Mouse (Mus musculus): ENCODE data around the gene Nr1d2. TPM values are rescaled to one million over a fixed set of nuclear protein-coding genes. Genes with fewer than 3 reads are reported as not detected.
"Not testable (repeated sequence)": the region's sequence is repeated elsewhere in the genome, so short reads cannot be mapped to it uniquely, and the experiment has no call there.

Nr1d2 gene
- polyA plus RNA-seq, 1 experiment from 2014 or later, result 10.3 TPM

DNA sequence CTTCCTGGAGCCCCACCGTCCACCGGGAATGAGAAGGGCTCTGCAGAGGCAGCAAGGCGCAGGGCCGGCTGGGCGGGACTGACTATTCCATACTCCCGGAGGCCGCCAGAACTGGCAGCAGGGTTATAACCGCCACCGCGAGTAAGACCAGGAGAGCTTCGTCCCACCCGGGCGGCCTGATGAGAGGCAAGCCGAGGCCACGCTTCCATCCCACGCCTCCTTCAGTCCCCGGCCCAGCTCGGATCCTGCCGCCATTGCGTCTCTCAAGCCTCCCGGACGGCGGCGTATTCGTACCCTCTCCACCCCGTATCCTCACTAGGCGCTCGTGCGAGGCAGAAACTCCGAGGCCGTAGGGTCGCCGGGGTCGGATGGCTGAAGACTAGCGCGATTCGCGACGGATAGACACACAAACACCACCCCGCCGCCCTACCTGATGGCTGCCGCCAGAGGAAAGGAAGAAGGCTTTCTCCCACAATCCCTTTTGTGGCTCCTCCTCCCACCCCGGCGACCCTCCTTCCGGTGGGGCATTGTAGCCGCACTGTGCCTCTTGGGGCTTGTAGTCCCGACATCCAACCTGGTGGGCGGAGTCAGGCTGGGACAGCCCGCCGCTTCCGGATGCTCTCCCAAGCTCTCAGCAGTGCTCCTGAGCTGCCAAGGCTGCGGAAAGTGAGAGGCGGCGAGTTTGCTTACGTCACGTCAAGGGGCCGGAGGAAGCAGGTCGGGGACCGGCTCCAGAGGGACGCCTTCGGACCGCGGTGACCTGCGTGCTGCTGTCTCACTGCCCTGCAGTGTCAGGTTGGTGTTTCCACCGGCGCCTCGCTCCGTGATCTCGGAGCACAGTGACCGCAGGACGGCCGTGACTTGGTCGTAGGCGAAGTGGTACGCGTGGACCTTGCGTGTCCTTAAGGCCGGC lies 31.9 kb upstream of the Nr1d2 start, which contains the start of the genes Nkiras1 and Rpl15:
Gene Nkiras1, plus strand, starts transcription at position 608 of the 913 bp plus-strand sequence.
Gene Rpl15, minus strand, starts transcription at position 863 of the 913 bp plus-strand sequence.
- under 1% methylated on average over 39 of the region's 78 CpGs for WGBS
- Histone ChIP-seq H3K4me2 (ENCODE audit: low read depth, low read length) (peak within 1 kb of the TSS; percentile 84), H3K27me3 (replicated peaks; ENCODE audit: control insufficient read depth, insufficient read depth, low read length) (no peaks in the 10 kb centered on the region), H3K9ac (ENCODE audit: low read depth, low read length) (peak within 1 kb of the TSS; percentile 97), H3K27ac (replicated peaks; ENCODE audit: low read depth, low read length) (peak within 1 kb of the TSS; percentile 84), H3K4me3 (ENCODE audit: low read depth, low read length) (peak within 1 kb of the TSS; percentile 74), H3K4me1 (ENCODE audit: control insufficient read depth, insufficient read depth, low read length) (peaks cover 8% of the 10 kb centered on the region; the same call in 1 of the 2 replicates), H3K9me3 (ENCODE audit: control insufficient read depth, low read length) (no peaks in the 10 kb centered on the region), H3K36me3 (ENCODE audit: control insufficient read depth, insufficient read depth, low read length) (peaks cover 31% of the 10 kb centered on the region)
- DNase-seq (ENCODE audit: low spot score) (peak; percentile 100), ATAC-seq (ENCODE audit: low read depth) (peak; percentile 100)

GRCm38 (mm10) chr14:18269947-18270528 lies 31.1 kb upstream of the Nr1d2 start:
- ATAC-seq (ENCODE audit: low read depth); H3K4me1 ChIP-seq (ENCODE audit: control insufficient read depth, insufficient read depth, low read length); H3K27me3 ChIP-seq (replicated peaks; ENCODE audit: control insufficient read depth, insufficient read depth, low read length); H3K9me3 ChIP-seq (ENCODE audit: control insufficient read depth, low read length); DNase-seq (ENCODE audit: low spot score): not testable (repeated sequence)
- Histone ChIP-seq H3K4me2 (ENCODE audit: low read depth, low read length) (peak overlapping the region; percentile 84), H3K4me3 (ENCODE audit: low read depth, low read length) (peak overlapping the region; percentile 74), H3K36me3 (ENCODE audit: control insufficient read depth, insufficient read depth, low read length) (peaks cover 35% of the 10 kb centered on the region), H3K27ac (replicated peaks; ENCODE audit: low read depth, low read length) (peak overlapping the region; percentile 79), H3K9ac (ENCODE audit: low read depth, low read length) (peak overlapping the region; percentile 97)
- WGBS, result under 1% methylated on average over 17 of the region's 24 CpGs

DNA sequence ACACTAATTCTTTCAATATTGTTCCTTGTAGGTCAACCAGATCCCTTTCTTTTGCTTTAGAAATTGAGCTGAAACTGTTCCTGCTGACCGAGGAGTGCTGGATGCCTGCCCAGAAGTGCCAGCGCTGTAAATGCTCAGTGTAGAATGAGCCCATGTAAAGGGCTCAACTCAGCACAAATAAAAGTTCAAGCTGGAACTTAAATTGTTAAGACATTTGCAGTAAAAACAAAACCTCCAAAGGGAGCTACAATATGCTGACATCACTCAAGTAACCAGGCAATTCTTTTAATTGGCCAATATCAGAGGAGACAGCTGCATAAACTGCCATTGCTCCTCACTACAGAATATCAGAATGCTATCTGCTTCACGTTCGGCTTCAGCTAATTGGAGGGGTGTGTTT lies 24.5 kb upstream of the Nr1d2 start:
- H3K9ac ChIP-seq (ENCODE audit: low read depth, low read length), result no peak overlapping the region
- H3K4me1 ChIP-seq (ENCODE audit: control insufficient read depth, insufficient read depth, low read length), result 0 out of 2 replicates have a peak, but pooled peaks cover 4% of the 10 kb centered on the region
- no peaks in the 10 kb centered on the region for H3K27me3 ChIP-seq (replicated peaks; ENCODE audit: control insufficient read depth, insufficient read depth, low read length)
- H3K36me3 ChIP-seq (ENCODE audit: control insufficient read depth, insufficient read depth, low read length), result peaks cover 23% of the 10 kb centered on the region
- ATAC-seq (ENCODE audit: low read depth), result peak; percentile 72
- H3K27ac ChIP-seq (replicated peaks; ENCODE audit: low read depth, low read length), result no peak overlapping the region; the same call in 1 of the 2 replicates
- DNase-seq (ENCODE audit: low spot score), result peak; percentile 80
- 33% methylated on average over 4 of the region's 4 CpGs for WGBS
- H3K4me2 ChIP-seq (ENCODE audit: low read depth, low read length), result no peak overlapping the region; the same call in 1 of the 2 replicates
- H3K9me3 ChIP-seq (ENCODE audit: control insufficient read depth, low read length), result 0 out of 2 replicates have a peak, but pooled peaks cover 7% of the 10 kb centered on the region
- H3K4me3 ChIP-seq (ENCODE audit: low read depth, low read length), result no peak overlapping the region

DNA sequence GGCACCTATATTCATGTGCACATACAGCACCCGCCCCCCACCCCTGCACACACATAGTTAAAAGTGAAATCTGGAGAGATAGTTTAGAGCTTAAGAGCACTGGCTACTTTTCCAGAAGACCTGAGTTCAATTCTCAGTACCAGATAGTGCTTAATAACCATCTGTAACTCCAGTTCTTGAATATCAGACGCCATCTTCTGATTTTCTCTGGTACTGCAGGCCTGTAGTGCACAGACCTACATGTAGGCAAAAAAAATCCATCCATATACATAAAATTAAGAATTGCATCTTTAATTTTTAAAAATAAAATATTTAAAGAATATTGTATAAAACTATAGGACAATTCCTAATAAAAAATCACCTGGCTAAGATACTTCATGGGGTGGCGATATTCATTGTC lies 22.3 kb upstream of the Nr1d2 start:
- Histone ChIP-seq H3K9ac (ENCODE audit: low read depth, low read length) (no peak overlapping the region), H3K4me2 (ENCODE audit: low read depth, low read length) (no peak overlapping the region), H3K4me1 (ENCODE audit: control insufficient read depth, insufficient read depth, low read length) (0 out of 2 replicates have a peak, but pooled peaks cover 4% of the 10 kb centered on the region), H3K9me3 (ENCODE audit: control insufficient read depth, low read length) (0 out of 2 replicates have a peak, but pooled peaks cover 7% of the 10 kb centered on the region), H3K27ac (replicated peaks; ENCODE audit: low read depth, low read length) (no peak overlapping the region), H3K27me3 (replicated peaks; ENCODE audit: control insufficient read depth, insufficient read depth, low read length) (no peaks in the 10 kb centered on the region), H3K36me3 (ENCODE audit: control insufficient read depth, insufficient read depth, low read length) (0 out of 2 replicates have a peak, but pooled peaks cover 4% of the 10 kb centered on the region), H3K4me3 (ENCODE audit: low read depth, low read length) (no peak overlapping the region)
- no peak for ATAC-seq (ENCODE audit: low read depth)
- WGBS, result 79% methylated on average over 3 of the region's 3 CpGs
- DNase-seq (ENCODE audit: low spot score), result no peak

GRCm38 (mm10) chr14:18242638-18243130 lies 3.8 kb upstream of the Nr1d2 start:
- WGBS, result 87% methylated on average over 21 of the region's 21 CpGs
- no peak for DNase-seq (ENCODE audit: low spot score)

GRCm38 (mm10) chr14:18241786-18242185 lies 2.9 kb upstream of the Nr1d2 start:
- no peak overlapping the region for H3K27ac ChIP-seq (replicated peaks; ENCODE audit: low read depth, low read length)
- DNase-seq (ENCODE audit: low spot score), result no peak

More at GRCm38 (mm10) chr14:18242638-18243130, 3.8 kb upstream of the Nr1d2 start:
- H3K4me2 ChIP-seq (ENCODE audit: low read depth, low read length), result no peak overlapping the region
- ATAC-seq (ENCODE audit: low read depth), result no peak
- no peak overlapping the region for H3K27ac ChIP-seq (replicated peaks; ENCODE audit: low read depth, low read length)
- no peak overlapping the region for H3K9ac ChIP-seq (ENCODE audit: low read depth, low read length)
- H3K27me3 ChIP-seq (replicated peaks; ENCODE audit: control insufficient read depth, insufficient read depth, low read length), result no peaks in the 10 kb centered on the region
- H3K36me3 ChIP-seq (ENCODE audit: control insufficient read depth, insufficient read depth, low read length), result no peaks in the 10 kb centered on the region
- no peaks in the 10 kb centered on the region for H3K4me1 ChIP-seq (ENCODE audit: control insufficient read depth, insufficient read depth, low read length)
- 0 out of 2 replicates have a peak, but pooled peaks cover 3% of the 10 kb centered on the region for H3K9me3 ChIP-seq (ENCODE audit: control insufficient read depth, low read length)
- H3K4me3 ChIP-seq (ENCODE audit: low read depth, low read length), result no peak overlapping the region

GRCm38 (mm10) chr14:18240132-18240531 lies 1.2 kb upstream of the Nr1d2 start:
- ATAC-seq (ENCODE audit: low read depth) (no peak), DNase-seq (ENCODE audit: low spot score) (no peak)
- Histone ChIP-seq H3K4me2 (ENCODE audit: low read depth, low read length) (no peak overlapping the region), H3K4me3 (ENCODE audit: low read depth, low read length) (no peak overlapping the region), H3K9ac (ENCODE audit: low read depth, low read length) (no peak overlapping the region), H3K27me3 (replicated peaks; ENCODE audit: control insufficient read depth, insufficient read depth, low read length) (no peaks in the 10 kb centered on the region), H3K36me3 (ENCODE audit: control insufficient read depth, insufficient read depth, low read length) (no peaks in the 10 kb centered on the region), H3K27ac (replicated peaks; ENCODE audit: low read depth, low read length) (no peak overlapping the region), H3K9me3 (ENCODE audit: control insufficient read depth, low read length) (0 out of 2 replicates have a peak, but pooled peaks cover 3% of the 10 kb centered on the region), H3K4me1 (ENCODE audit: control insufficient read depth, insufficient read depth, low read length) (no peaks in the 10 kb centered on the region)
- 50% methylated on average over 7 of the region's 7 CpGs for WGBS

More at GRCm38 (mm10) chr14:18241786-18242185, 2.9 kb upstream of the Nr1d2 start:
- 0 out of 2 replicates have a peak, but pooled peaks cover 3% of the 10 kb centered on the region for H3K9me3 ChIP-seq (ENCODE audit: control insufficient read depth, low read length)
- no peaks in the 10 kb centered on the region for H3K4me1 ChIP-seq (ENCODE audit: control insufficient read depth, insufficient read depth, low read length)
- H3K27me3 ChIP-seq (replicated peaks; ENCODE audit: control insufficient read depth, insufficient read depth, low read length), result no peaks in the 10 kb centered on the region
- H3K4me3 ChIP-seq (ENCODE audit: low read depth, low read length), result no peak overlapping the region
- H3K9ac ChIP-seq (ENCODE audit: low read depth, low read length), result no peak overlapping the region
- 88% methylated on average over 4 of the region's 4 CpGs for WGBS
- no peak for ATAC-seq (ENCODE audit: low read depth)
- H3K4me2 ChIP-seq (ENCODE audit: low read depth, low read length), result no peak overlapping the region
- no peaks in the 10 kb centered on the region for H3K36me3 ChIP-seq (ENCODE audit: control insufficient read depth, insufficient read depth, low read length)

- DNase-seq (ENCODE audit: low spot score) (peak; percentile 98), ATAC-seq (ENCODE audit: low read depth) (peak; percentile 93)
- no peaks in the 10 kb centered on the region for H3K9me3 ChIP-seq (ENCODE audit: control insufficient read depth, low read length)
- WGBS, result 0% methylated on average over 31 of the region's 71 CpGs
- no peaks in the 10 kb centered on the region for H3K27me3 ChIP-seq (replicated peaks; ENCODE audit: control insufficient read depth, insufficient read depth, low read length)
- H3K9ac ChIP-seq (ENCODE audit: low read depth, low read length), result peak overlapping the region; percentile 77
- H3K27ac ChIP-seq (replicated peaks; ENCODE audit: low read depth, low read length), result peak overlapping the region; percentile 94
- H3K4me1 ChIP-seq (ENCODE audit: control insufficient read depth, insufficient read depth, low read length), result 0 out of 2 replicates have a peak, but pooled peaks cover 5% of the 10 kb centered on the region
- H3K4me2 ChIP-seq (ENCODE audit: low read depth, low read length), result peak overlapping the region; percentile 84
- peak overlapping the region; percentile 88 for H3K4me3 ChIP-seq (ENCODE audit: low read depth, low read length)
- no peaks in the 10 kb centered on the region for H3K36me3 ChIP-seq (ENCODE audit: control insufficient read depth, insufficient read depth, low read length)
These were observed 687 bp downstream of the Nr1d2 start for GRCm38 (mm10) chr14:18238131-18238749.
